Mouse (Mus musculus) intestine, embryonic 14.5 days (tissue): ENCODE results near the gene Bmt2. TPM values are rescaled to one million over a fixed set of nuclear protein-coding genes. Genes with fewer than 3 reads are reported as not detected.

ENCODE experiments used
- ATAC-seq: fragments of 200-750 bp; cut with Nextera tagmentation; replicated peaks from 2 replicates; pipeline ENCODE4 v1.8.0; 2017; ENCODE audit warnings: low read depth, moderate number of reproducible peaks, moderate TSS enrichment, moderate library complexity; ENCODE audit not compliant: low FRiP score, low TSS enrichment
- DNase-seq: peaks from one replicate; pipeline ENCODE4 v3.0.0-alpha.2; 2018; ENCODE audit warnings: low spot score
- H3K27ac ChIP-seq: fragments of 300-500 bp; sonication (generic); 2 replicates; pipeline ENCODE4 v1.5.1; 2014; ENCODE audit warnings: low read depth, mild to moderate bottlenecking, control low read depth
- H3K27me3 ChIP-seq: fragments of 300-500 bp; sonication (generic); replicated peaks from 2 replicates; pipeline ENCODE4 v1.6.1; 2014; ENCODE audit warnings: low read length, control low read depth; ENCODE audit not compliant: control insufficient read depth, insufficient read depth
- H3K36me3 ChIP-seq: fragments of 300-500 bp; sonication (generic); 2 replicates; pipeline ENCODE4 v1.6.1; 2014; ENCODE audit warnings: low read length, control low read depth; ENCODE audit not compliant: control insufficient read depth, insufficient read depth
- H3K4me1 ChIP-seq: fragments of 300-500 bp; sonication (generic); replicated peaks from 2 replicates; pipeline ENCODE4 v1.6.1; 2014; ENCODE audit warnings: low read length, control low read depth, mixed read lengths; ENCODE audit not compliant: control insufficient read depth, insufficient read depth
- H3K4me2 ChIP-seq: fragments of 300-500 bp; sonication (generic); 2 replicates; pipeline ENCODE4 v1.6.1; 2014; ENCODE audit warnings: low read length
- H3K4me3 ChIP-seq: fragments of 300-500 bp; sonication (generic); 2 replicates; pipeline ENCODE4 v1.5.1; 2014; ENCODE audit warnings: low read depth, low read length, control low read depth, mixed read lengths
- H3K9ac ChIP-seq: fragments of 300-500 bp; sonication (generic); 2 replicates; pipeline ENCODE4 v1.6.1; 2014; ENCODE audit warnings: mild to moderate bottlenecking, low read length
- H3K9me3 ChIP-seq: fragments of 300-500 bp; sonication (generic); 2 replicates; pipeline ENCODE4 v1.6.1; 2016; ENCODE audit warnings: low read length, control low read depth; ENCODE audit not compliant: control insufficient read depth
- WGBS: fragments of 180-500 bp; shearing (Covaris S2); extraction: QIAGEN DNeasy Blood & Tissue Kit; methylation state at CpG from one replicate; pipeline ENCODE4 v1.1.7; 2014; 5-methylcytosine and 5-hydroxymethylcytosine counted together
- polyA plus RNA-seq: library from polyadenylated mRNA; unstranded; fragments of >200 nt; fragmentation: Nextera tagmentation; extraction: Ambion mirVana; gene quantifications from 2 replicates; pipeline ENCODE4 v1.2.1, GENCODE M21; 2014

Bmt2 gene
- polyA plus RNA-seq: 18.2 and 19.6 TPM in 2 replicates

DNA sequence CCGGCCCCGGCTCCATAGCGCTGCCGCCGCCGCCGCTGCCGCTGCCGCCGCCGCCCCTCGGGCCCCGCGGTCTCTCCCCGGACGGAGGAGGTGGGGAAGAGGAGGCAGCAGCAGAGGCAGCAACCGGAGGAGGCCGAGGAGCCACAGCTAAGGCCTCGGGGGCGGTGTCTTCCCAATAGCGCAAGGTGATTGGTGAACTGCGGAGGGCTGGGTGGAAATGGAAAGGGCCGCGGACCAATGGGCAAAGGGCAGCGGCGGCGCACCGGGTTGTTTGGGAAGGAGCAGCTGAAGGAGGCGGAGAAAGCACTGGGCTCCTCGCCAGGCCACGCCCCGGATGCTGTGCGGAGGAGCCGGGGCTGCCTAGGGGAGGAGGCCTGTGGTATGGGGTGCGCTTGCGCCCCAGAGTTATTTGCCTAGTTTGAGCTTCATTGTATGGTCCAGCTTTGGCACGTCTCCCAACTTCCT lies at the start of gene Bmt2:
TSS of gene Bmt2 (minus strand) at position 149 of the 465 bp plus-strand sequence.
- ATAC-seq: peak; percentile 99
- H3K36me3 ChIP-seq: no peaks in the 10 kb centered on the region
- H3K9me3 ChIP-seq: no peaks in the 10 kb centered on the region
- H3K27ac ChIP-seq: peak within 1 kb of the TSS; percentile 91
- H3K27me3 ChIP-seq: no peaks in the 10 kb centered on the region
- H3K4me3 ChIP-seq: peak within 1 kb of the TSS; percentile 84
- H3K4me1 ChIP-seq: peaks cover 16% of the 10 kb centered on the region
- DNase-seq: peak; percentile 97
- peak within 1 kb of the TSS; percentile 91 for H3K9ac ChIP-seq
- WGBS: under 1% methylated on average over 37 of the region's 37 CpGs
- peak within 1 kb of the TSS; percentile 82 for H3K4me2 ChIP-seq

DNA sequence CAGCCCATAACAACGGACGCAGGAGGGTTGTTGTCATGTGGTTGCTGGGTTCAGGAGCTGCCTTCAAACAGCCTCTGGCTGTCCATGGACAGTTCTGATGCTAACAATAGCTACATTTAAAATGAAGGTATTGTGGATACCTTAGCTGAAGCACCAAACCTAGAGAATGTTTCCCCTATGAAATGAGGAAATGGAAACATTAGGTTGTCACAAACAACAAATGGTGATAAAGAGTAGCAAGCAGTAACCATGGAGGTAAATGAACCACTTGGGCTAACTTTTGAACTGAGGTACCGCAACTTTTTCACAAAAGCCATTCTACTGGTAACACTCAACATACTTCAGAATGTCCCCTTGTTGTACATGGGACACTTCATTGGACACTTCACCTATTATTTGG lies 44.4 kb upstream of the Bmt2 start:
- Histone ChIP-seq H3K4me3 (no peak overlapping the region), H3K9ac (no peak overlapping the region), H3K36me3 (no peaks in the 10 kb centered on the region), H3K27me3 (no peaks in the 10 kb centered on the region), H3K4me2 (no peak overlapping the region), H3K27ac (no peak overlapping the region), H3K4me1 (no peaks in the 10 kb centered on the region), H3K9me3 (no peaks in the 10 kb centered on the region)
- ATAC-seq (no peak), DNase-seq (no peak)
- WGBS: 89% methylated on average over 3 of the region's 3 CpGs

DNA sequence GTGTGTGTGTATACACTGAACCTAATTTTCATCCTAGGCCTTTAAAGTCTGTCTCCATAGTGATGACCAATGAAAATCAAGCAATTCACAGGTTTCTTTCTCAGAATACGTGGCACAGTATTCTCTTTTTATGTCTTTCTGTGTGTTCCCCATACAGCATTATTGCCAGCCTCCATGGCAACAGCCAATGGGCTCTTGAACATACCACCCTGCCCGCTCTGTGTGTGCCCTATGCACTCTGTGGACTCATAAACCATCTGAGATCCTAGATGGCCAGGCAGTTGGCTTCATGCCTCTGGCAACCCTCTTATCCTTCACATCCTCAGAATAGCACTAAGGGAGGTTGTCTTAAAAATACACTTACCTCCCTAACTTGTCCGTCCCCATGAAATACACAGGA lies 37.1 kb upstream of the Bmt2 start:
- Histone ChIP-seq H3K9ac (no peak overlapping the region), H3K27me3 (no peaks in the 10 kb centered on the region), H3K9me3 (no peaks in the 10 kb centered on the region), H3K4me1 (no peaks in the 10 kb centered on the region), H3K4me2 (no peak overlapping the region), H3K36me3 (no peaks in the 10 kb centered on the region), H3K4me3 (no peak overlapping the region), H3K27ac (no peak overlapping the region)
- DNase-seq (no peak), ATAC-seq (no peak)
- 89% methylated on average over 3 of the region's 3 CpGs for WGBS

- H3K4me2 ChIP-seq: no peak overlapping the region
- no peak overlapping the region for H3K27ac ChIP-seq
- H3K9me3 ChIP-seq: no peaks in the 10 kb centered on the region
- no peaks in the 10 kb centered on the region for H3K4me1 ChIP-seq
- 80% methylated on average over 4 of the region's 4 CpGs for WGBS
- ATAC-seq (no peak), DNase-seq (no peak)
- no peak overlapping the region for H3K9ac ChIP-seq
- H3K27me3 ChIP-seq: no peaks in the 10 kb centered on the region
- no peak overlapping the region for H3K4me3 ChIP-seq
- H3K36me3 ChIP-seq: no peaks in the 10 kb centered on the region
Measured at GRCm38 (mm10) chr6:13696882-13697281, 19.1 kb upstream of the Bmt2 start.

DNA sequence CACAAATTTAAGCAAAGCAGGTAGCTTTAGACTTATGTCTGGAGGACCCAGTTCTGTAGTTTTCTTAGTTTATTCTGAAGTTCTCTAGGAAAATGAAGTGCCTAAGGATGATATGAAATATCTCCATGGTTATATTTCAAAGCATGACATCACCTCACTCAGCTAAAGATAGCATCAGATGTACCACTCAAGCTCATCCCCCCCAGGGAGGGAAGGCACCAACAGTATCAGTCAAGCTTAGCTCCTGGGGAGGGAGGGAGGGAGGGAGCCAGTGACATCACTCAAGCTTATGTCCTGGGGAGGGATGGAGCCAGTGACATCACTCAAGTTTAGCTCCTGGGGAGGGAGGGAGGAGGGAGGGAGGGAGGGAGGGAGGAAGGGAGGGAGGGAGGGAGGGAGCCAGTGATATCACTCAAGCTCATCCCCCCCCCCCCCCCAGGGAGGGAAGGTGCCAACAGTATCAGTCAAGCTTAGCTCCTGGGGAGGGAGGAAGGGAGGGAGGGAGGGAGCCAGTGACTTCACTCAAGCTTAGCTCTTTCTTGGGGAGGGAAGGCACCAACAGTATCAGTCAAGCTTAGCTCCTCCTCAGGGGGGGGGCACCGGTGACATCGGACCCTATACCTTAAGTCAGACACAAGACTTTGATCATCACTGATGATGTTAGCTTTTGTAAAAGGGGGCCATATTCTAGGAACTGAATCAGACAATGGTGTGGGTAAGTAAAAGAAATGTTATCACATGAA lies 17.5 kb upstream of the Bmt2 start:
- Histone ChIP-seq H3K27ac (no peak overlapping the region), H3K4me2 (no peak overlapping the region), H3K4me3 (no peak overlapping the region), H3K9ac (no peak overlapping the region), H3K4me1 (no peaks in the 10 kb centered on the region), H3K27me3 (no peaks in the 10 kb centered on the region), H3K9me3 (no peaks in the 10 kb centered on the region), H3K36me3 (no peaks in the 10 kb centered on the region)
- DNase-seq (no peak), ATAC-seq (no peak)
- WGBS: 74% methylated on average over 2 of the region's 2 CpGs

GRCm38 (mm10) chr6:13691657-13692294 lies 14.0 kb upstream of the Bmt2 start:
- ATAC-seq: no peak

GRCm38 (mm10) chr6:13690398-13690797 lies 12.6 kb upstream of the Bmt2 start:
- Histone ChIP-seq H3K9me3 (no peaks in the 10 kb centered on the region), H3K36me3 (no peaks in the 10 kb centered on the region), H3K27me3 (no peaks in the 10 kb centered on the region), H3K4me1 (no peaks in the 10 kb centered on the region), H3K4me3 (no peak overlapping the region), H3K4me2 (no peak overlapping the region), H3K27ac (no peak overlapping the region), H3K9ac (no peak overlapping the region)
- no peak for DNase-seq
- ATAC-seq: no peak

More at GRCm38 (mm10) chr6:13691657-13692294, 14.0 kb upstream of the Bmt2 start:
- DNase-seq: no peak
- WGBS: 59% methylated on average over 2 of the region's 2 CpGs
- Histone ChIP-seq H3K36me3 (no peaks in the 10 kb centered on the region), H3K9me3 (no peaks in the 10 kb centered on the region), H3K4me1 (no peaks in the 10 kb centered on the region), H3K27me3 (no peaks in the 10 kb centered on the region), H3K4me3 (no peak overlapping the region), H3K9ac (no peak overlapping the region), H3K27ac (no peak overlapping the region), H3K4me2 (no peak overlapping the region)

GRCm38 (mm10) chr6:13683929-13684595 lies 6.3 kb upstream of the Bmt2 start:
- no peak for ATAC-seq
- H3K9me3 ChIP-seq: no peaks in the 10 kb centered on the region
- no peak overlapping the region for H3K4me2 ChIP-seq
- H3K27me3 ChIP-seq: no peaks in the 10 kb centered on the region
- 88% methylated on average over 2 of the region's 2 CpGs for WGBS
- H3K9ac ChIP-seq: no peak overlapping the region
- H3K4me3 ChIP-seq: no peak overlapping the region
- H3K36me3 ChIP-seq: no peaks in the 10 kb centered on the region
- DNase-seq: no peak
- no peaks in the 10 kb centered on the region for H3K4me1 ChIP-seq
- H3K27ac ChIP-seq: no peak overlapping the region
